Mouse (Mus musculus) heart, postnatal 0 days (tissue): ENCODE measurements at regions not wholly inside any gene's neighbourhood (a gene's known extent, or its start where the extent isn't known, plus 50 kb on each side); places are given as distances from the start of the nearest gene placed in this dataset.

Source experiments
- CTCF ChIP-seq: IDR thresholded peaks from 2 replicates; pipeline ENCODE4 v1.5.1; 2016; ENCODE audit warnings: antibody characterized with exemption, control low read depth, low read depth
- EP300 ChIP-seq: IDR thresholded peaks from 2 replicates; pipeline ENCODE4 v1.6.1; 2016; ENCODE audit warnings: antibody characterized with exemption, low read depth

DNA sequence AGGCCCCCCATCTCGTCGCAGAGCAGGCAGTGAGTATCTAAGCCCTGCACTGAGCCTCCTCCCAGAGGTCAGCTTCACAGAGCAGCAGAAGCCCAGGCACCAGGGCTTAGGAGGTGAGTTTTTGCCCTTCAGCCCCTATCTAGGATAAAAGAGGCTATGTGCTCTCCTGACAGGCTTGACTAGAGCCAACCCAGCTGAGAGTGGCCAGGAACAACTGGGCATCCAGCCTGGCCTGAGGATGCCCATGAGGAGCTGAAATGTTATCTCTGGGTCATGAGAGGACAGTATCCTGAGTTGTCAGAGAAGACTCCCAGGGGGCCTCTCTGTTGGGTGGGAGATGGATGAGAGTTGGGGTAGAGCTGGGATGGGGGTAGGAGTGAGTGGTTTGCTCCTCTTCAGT is 149.6 kb downstream of the Bod1 start:
- no peak for TF ChIP-seq CTCF
- no peak for TF ChIP-seq EP300
